Mouse (Mus musculus): ENCODE results near the gene 2310061I04Rik. TPM values are rescaled to one million over a fixed set of nuclear protein-coding genes. Genes with fewer than 3 reads are reported as not detected.
A peak's percentile ranks its signal among the peaks of the same experiment; 100 is the strongest.

The 2310061I04Rik gene
- polyA plus RNA-seq, 1 experiment from 2014 or later, result 61.5 TPM

- no peaks in the 10 kb centered on the region for H3K27me3 ChIP-seq
- in situ Hi-C loops (cut with MboI; ENCODE audit: low pct_unique_long_range_greater_than_20kb), result loop anchor here (5.0 to 10.0 kb wide), 2 partner anchors 37 to 289 kb away; partner anchors contain the start of gene Tubb5
- TF ChIP-seq CTCF (IDR thresholded peaks at IDR 0.05), result no peak
- ChIA-PET POLR2A (interaction anchor here (0.9 to 2.8 kb wide), 4 partner anchors 32 to 134 kb away, joined by 3 to 19 read pairs (median 6); no protein-coding TSS in a partner anchor), CTCF (interaction anchor here (0.7 to 3.6 kb wide), 17 partner anchors 10 to 136 kb away, joined by 3 to 39 read pairs (median 6); partner anchors contain the start of genes 2310061I04Rik, Mdc1, Mrps18b and Nrm)
- ATAC-seq (no peak), DNase-seq (ENCODE audit: low read depth, low spot score) (no peak)
Measured at GRCm38 (mm10) chr17:35873774-35874519, 23.3 kb downstream of the 2310061I04Rik start.

GRCm38 (mm10) chr17:35870884-35871696, 26.1 kb downstream of the 2310061I04Rik start:
- H3K27me3 ChIP-seq, result no peaks in the 10 kb centered on the region
- CTCF ChIA-PET, result interaction anchor here (1.0 to 2.1 kb wide), 8 partner anchors 8 to 231 kb away, joined by 3 to 7 read pairs (median 4); partner anchors contain the start of gene Dhx16
- TF ChIP-seq CTCF (IDR thresholded peaks at IDR 0.05), result no peak
- no peak for ATAC-seq
- in situ Hi-C loops (cut with MboI; ENCODE audit: low pct_unique_long_range_greater_than_20kb), result loop anchor here (5.0 to 10.0 kb wide), 2 partner anchors 34 to 286 kb away; partner anchors contain the start of gene Tubb5
- POLR2A ChIA-PET, result interaction anchor here (0.6 to 1.8 kb wide), 9 partner anchors 10 to 56 kb away, joined by 3 to 10 read pairs (median 4); partner anchors contain the start of genes Flot1, Nrm and Tubb5
- no peak for DNase-seq (ENCODE audit: low read depth, low spot score)

- TF ChIP-seq CTCF (IDR thresholded peaks at IDR 0.05), result no peak
- CTCF ChIA-PET, result interaction anchor here (1.0 to 2.1 kb wide), 9 partner anchors 9 to 230 kb away, joined by 3 to 7 read pairs (median 4); partner anchors contain the start of gene Dhx16
- no peaks in the 10 kb centered on the region for H3K27me3 ChIP-seq
- in situ Hi-C loops (cut with MboI; ENCODE audit: low pct_unique_long_range_greater_than_20kb), result loop anchor here (5.0 to 10.0 kb wide), 2 partner anchors 33 to 286 kb away; partner anchors contain the start of gene Tubb5
- peak; percentile 52 for ATAC-seq
- POLR2A ChIA-PET, result interaction anchor here (0.7 to 1.8 kb wide), 10 partner anchors 10 to 318 kb away, joined by 3 to 10 read pairs (median 4); partner anchors contain the start of genes Cdsn, Flot1, Nrm and Tubb5
- DNase-seq (ENCODE audit: low read depth, low spot score), result no peak
Measured at GRCm38 (mm10) chr17:35870151-35870883, 26.9 kb downstream of the 2310061I04Rik start.

DNA sequence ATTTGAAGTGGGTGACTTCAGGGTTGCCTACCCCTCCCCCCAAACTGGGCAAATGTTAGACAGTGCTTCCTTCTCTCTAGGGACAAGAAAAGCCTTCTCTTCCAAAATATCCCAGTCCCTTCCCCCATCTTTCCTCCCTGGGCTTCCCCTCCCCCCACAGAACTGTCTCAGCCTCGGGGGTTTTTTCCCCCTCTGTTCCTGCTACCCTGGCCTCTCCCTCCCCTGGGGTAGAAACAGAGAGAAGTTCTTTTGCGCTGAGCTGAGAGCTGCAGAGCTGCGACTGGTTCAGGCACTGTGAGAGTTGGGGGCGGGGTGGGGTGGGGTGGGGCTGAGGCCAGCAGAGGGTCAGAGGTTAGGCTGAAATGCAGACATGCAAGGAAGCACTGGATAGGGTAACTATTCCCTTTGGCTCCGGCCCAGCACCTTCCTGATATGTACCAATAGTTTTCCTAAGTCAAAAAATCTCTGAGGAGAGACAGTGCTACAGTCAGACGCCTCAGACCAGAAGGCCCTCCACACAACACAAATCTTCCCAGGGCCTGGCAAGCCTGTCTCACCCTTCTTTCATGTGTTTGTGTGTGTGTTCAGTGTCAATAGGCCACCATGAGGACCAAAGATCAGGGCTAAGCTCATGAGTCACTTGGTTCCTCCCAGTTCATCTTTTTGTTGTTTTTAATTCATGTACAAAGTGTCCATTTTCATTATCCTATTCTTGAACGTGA, 27.7 kb downstream of the 2310061I04Rik start:
- in situ Hi-C loops (cut with MboI; ENCODE audit: low pct_unique_long_range_greater_than_20kb), result loop anchor here (5.0 to 10.0 kb wide), 2 partner anchors 32 to 285 kb away; partner anchors contain the start of gene Tubb5
- ATAC-seq, result no peak

DNA sequence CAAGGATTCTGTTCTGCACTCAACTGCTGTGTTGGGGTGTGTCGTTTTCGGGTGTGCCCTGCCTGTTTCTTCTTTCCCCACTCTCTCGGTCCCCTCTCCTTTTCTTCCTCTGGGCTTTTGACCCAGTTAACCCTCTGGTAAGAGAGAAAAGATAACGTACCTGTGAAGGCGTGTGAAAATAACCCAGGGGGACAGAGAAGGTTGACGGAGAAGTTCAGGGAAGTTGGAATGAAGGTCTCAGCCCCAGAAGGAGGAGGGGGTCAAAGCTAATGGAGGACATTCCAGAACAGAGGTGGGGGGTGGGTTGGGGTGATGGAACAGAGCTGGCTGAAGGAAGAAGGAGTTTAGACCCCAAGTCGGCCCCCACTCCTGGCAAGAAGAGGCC, 28.3 kb downstream of the 2310061I04Rik start:
- ATAC-seq, result no peak
- in situ Hi-C loops (cut with MboI; ENCODE audit: low pct_unique_long_range_greater_than_20kb), result no loop called here
- no peak for TF ChIP-seq CTCF (IDR thresholded peaks at IDR 0.05)
- ChIA-PET POLR2A (interaction anchor here (1.0 kb wide), 1 partner anchor 22 kb away, joined by 3 read pairs; no protein-coding TSS in a partner anchor), CTCF (interaction anchor here (1.1 to 1.4 kb wide), 3 partner anchors 9 to 32 kb away, joined by 3 to 4 read pairs (median 4); no protein-coding TSS in a partner anchor)
- H3K27me3 ChIP-seq, result no peaks in the 10 kb centered on the region
- DNase-seq (ENCODE audit: low read depth, low spot score), result no peak

More for the DNA sequence above, 27.7 kb downstream of the 2310061I04Rik start:
- ChIA-PET POLR2A (interaction anchor here (0.7 to 1.8 kb wide), 6 partner anchors 9 to 318 kb away, joined by 3 to 10 read pairs (median 4); partner anchors contain the start of genes Cdsn, Flot1 and Nrm), CTCF (interaction anchor here (1.2 to 2.1 kb wide), 5 partner anchors 10 to 34 kb away, joined by 4 to 7 read pairs (median 4); partner anchors contain the start of gene Dhx16)
- DNase-seq (ENCODE audit: low read depth, low spot score), result no peak
- H3K27me3 ChIP-seq, result no peaks in the 10 kb centered on the region
- TF ChIP-seq CTCF (IDR thresholded peaks at IDR 0.05), result no peak

GRCm38 (mm10) chr17:35868165-35868820, 28.9 kb downstream of the 2310061I04Rik start:
- DNase-seq (ENCODE audit: low read depth, low spot score) (no peak), ATAC-seq (no peak)
- in situ Hi-C loops (cut with MboI; ENCODE audit: low pct_unique_long_range_greater_than_20kb), result no loop called here
- TF ChIP-seq CTCF (IDR thresholded peaks at IDR 0.05), result no peak
- POLR2A ChIA-PET, result interaction anchor here (1.0 kb wide), 1 partner anchor 23 kb away, joined by 3 read pairs; no protein-coding TSS in a partner anchor
- CTCF ChIA-PET, result interaction anchor here (1.1 to 1.4 kb wide), 2 partner anchors 8 to 31 kb away, joined by 3 to 4 read pairs; no protein-coding TSS in a partner anchor
- H3K27me3 ChIP-seq, result no peaks in the 10 kb centered on the region

GRCm38 (mm10) chr17:35866911-35867890, 30.0 kb downstream of the 2310061I04Rik start:
- ChIA-PET CTCF (interaction anchor here (1.4 kb wide), 1 partner anchor 16 kb away, joined by 3 read pairs; no protein-coding TSS in a partner anchor), POLR2A (interaction anchor here (0.7 to 0.9 kb wide), 2 partner anchors 28 to 30 kb away, joined by 3 read pairs; no protein-coding TSS in a partner anchor)
- in situ Hi-C loops (cut with MboI; ENCODE audit: low pct_unique_long_range_greater_than_20kb), result no loop called here
- H3K27me3 ChIP-seq, result no peaks in the 10 kb centered on the region
- TF ChIP-seq CTCF (IDR thresholded peaks at IDR 0.05), result no peak
- ATAC-seq (no peak), DNase-seq (ENCODE audit: low read depth, low spot score) (no peak)
